Mouse (Mus musculus) bone marrow macrophage, adult 2 months (primary cell): ENCODE results near the gene Rph3a.
"Not testable (repeated sequence)": the region's sequence is repeated elsewhere in the genome, so short reads cannot be mapped to it uniquely, and the experiment has no call there.

Experiments
- CTCF ChIP-seq: IDR thresholded peaks from 2 replicates; pipeline ENCODE4 v1.5.1; 2012; ENCODE audit warnings: low read depth, mild to moderate bottlenecking, low read length, moderate library complexity
- POLR2A ChIP-seq: IDR thresholded peaks from 2 replicates; pipeline ENCODE4 v1.6.1; 2012; ENCODE audit warnings: mild to moderate bottlenecking, low read depth, low read length, borderline replicate concordance

DNA sequence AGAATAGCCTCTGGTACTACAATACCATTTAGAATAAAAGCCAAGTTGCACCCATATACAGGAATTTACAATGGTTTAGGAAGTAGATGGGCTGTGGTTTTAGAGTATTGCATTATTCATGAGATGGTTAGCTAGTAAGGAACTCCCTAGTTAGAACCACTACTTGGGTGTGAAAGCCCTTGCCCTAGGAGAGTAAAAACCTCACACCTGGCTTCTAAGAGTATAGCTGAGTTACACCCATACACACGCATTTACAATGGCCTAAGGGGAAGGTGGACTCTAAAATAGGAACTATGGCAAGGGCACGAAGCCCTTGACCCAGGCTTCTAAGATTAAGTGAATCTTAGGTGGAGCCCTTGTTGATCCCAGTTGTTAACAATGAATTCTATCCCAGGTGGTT lies 115.2 kb downstream of the Rph3a start:
- TF ChIP-seq POLR2A, CTCF: not testable (repeated sequence)
